Mouse (Mus musculus) spleen, adult 2 months (tissue): ENCODE results near the gene Hacd2.

Experiments used
- CTCF ChIP-seq: fragments of 200-500 bp; IDR thresholded peaks from 2 replicates; pipeline ENCODE4 v1.5.1; 2011; ENCODE audit warnings: mild to moderate bottlenecking, inconsistent platforms; ENCODE audit not compliant: insufficient read depth, insufficient read length, insufficient replicate concordance; ENCODE audit errors: extremely low read depth
- POLR2A ChIP-seq: fragments of 200-500 bp; IDR thresholded peaks from 2 replicates; pipeline ENCODE4 v1.6.1; 2011; ENCODE audit warnings: low read depth, low read length, inconsistent platforms

GRCm38 (mm10) chr16:34984203-34985030, 37.8 kb upstream of the Hacd2 start:
- TF ChIP-seq POLR2A (no peak), CTCF (no peak)
